Mouse (Mus musculus) lung, embryonic 15.5 days (tissue): ENCODE measurements around the gene Gm7247. TPM values are rescaled to one million over a fixed set of nuclear protein-coding genes. Genes with fewer than 3 reads are reported as not detected.
"Not testable (repeated sequence)": the region's sequence is repeated elsewhere in the genome, so short reads cannot be mapped to it uniquely, and the experiment has no call there.

Source experiments
- ATAC-seq: fragments of 200-750 bp; cut with Nextera tagmentation; 2 replicates; pipeline ENCODE4 v1.8.0; 2017; ENCODE audit warnings: moderate number of reproducible peaks, borderline replicate concordance; ENCODE audit not compliant: low FRiP score, low TSS enrichment; ENCODE audit errors: extremely low read depth
- H3K27ac ChIP-seq: fragments of 300-500 bp; sonication (generic); 2 replicates; pipeline ENCODE4 v1.5.1; 2015; ENCODE audit warnings: moderate library complexity, mild to moderate bottlenecking, inconsistent platforms
- H3K27me3 ChIP-seq: fragments of 300-500 bp; sonication (generic); 2 replicates; pipeline ENCODE4 v1.6.1; 2015; ENCODE audit warnings: inconsistent platforms
- H3K36me3 ChIP-seq: fragments of 300-500 bp; sonication (generic); 2 replicates; pipeline ENCODE4 v1.6.1; 2015; ENCODE audit warnings: inconsistent platforms
- H3K4me1 ChIP-seq: fragments of 300-500 bp; sonication (generic); 2 replicates; pipeline ENCODE4 v1.6.1; 2015; ENCODE audit warnings: inconsistent platforms
- H3K4me2 ChIP-seq: fragments of 300-500 bp; sonication (generic); 2 replicates; pipeline ENCODE4 v1.6.1; 2015; ENCODE audit warnings: inconsistent platforms, mild to moderate bottlenecking, moderate library complexity
- H3K4me3 ChIP-seq: fragments of 300-500 bp; sonication (generic); 2 replicates; pipeline ENCODE4 v1.5.1; 2015; ENCODE audit warnings: mild to moderate bottlenecking, inconsistent platforms
- H3K9ac ChIP-seq: fragments of 300-500 bp; sonication (generic); 2 replicates; pipeline ENCODE4 v1.6.1; 2015; ENCODE audit warnings: inconsistent platforms
- H3K9me3 ChIP-seq: fragments of 300-500 bp; sonication (generic); 2 replicates; pipeline ENCODE4 v1.6.1; 2016; ENCODE audit warnings: inconsistent platforms
- WGBS: fragments of 180-500 bp; shearing (Covaris S2); methylation state at CpG from one replicate; pipeline ENCODE4 v1.1.7; 2015; 5-methylcytosine and 5-hydroxymethylcytosine counted together
- polyA plus RNA-seq: library from polyadenylated mRNA; unstranded; fragments of >200 nt; fragmentation: Nextera tagmentation; extraction: Ambion mirVana; gene quantifications from 2 replicates; pipeline ENCODE4 v1.2.1, GENCODE M21; 2015

Gene Gm7247
- polyA plus RNA-seq, 1 experiment from 2014 or later: not detected

GRCm38 (mm10) chr14:51497958-51498357 is 136.4 kb downstream of the Gm7247 start:
- Histone ChIP-seq H3K4me1 (no peaks in the 10 kb centered on the region), H3K4me3 (no peak overlapping the region), H3K36me3 (no peaks in the 10 kb centered on the region), H3K27me3 (no peaks in the 10 kb centered on the region), H3K27ac (no peak overlapping the region), H3K4me2 (no peak overlapping the region), H3K9ac (no peak overlapping the region), H3K9me3 (no peaks in the 10 kb centered on the region)
- 89% methylated on average over 2 of the region's 2 CpGs for WGBS
- no peak for ATAC-seq

GRCm38 (mm10) chr14:51499707-51500275 is 138.2 kb downstream of the Gm7247 start:
- Histone ChIP-seq H3K9me3 (no peaks in the 10 kb centered on the region), H3K36me3 (no peaks in the 10 kb centered on the region), H3K4me3 (no peak overlapping the region), H3K27ac (no peak overlapping the region), H3K4me2 (no peak overlapping the region), H3K9ac (no peak overlapping the region), H3K4me1 (no peaks in the 10 kb centered on the region), H3K27me3 (no peaks in the 10 kb centered on the region)
- 86% methylated on average over 2 of the region's 2 CpGs for WGBS
- no peak for ATAC-seq

- WGBS: 83% methylated on average over 4 of the region's 4 CpGs
- no peak overlapping the region for H3K4me3 ChIP-seq
Measured at GRCm38 (mm10) chr14:51500461-51500860, 138.9 kb downstream of the Gm7247 start.

GRCm38 (mm10) chr14:51507416-51507815 is 145.9 kb downstream of the Gm7247 start:
- Histone ChIP-seq H3K36me3 (no peaks in the 10 kb centered on the region), H3K27ac (no peak overlapping the region), H3K9ac (no peak overlapping the region), H3K9me3 (no peaks in the 10 kb centered on the region), H3K4me1 (no peaks in the 10 kb centered on the region), H3K4me2 (no peak overlapping the region), H3K4me3 (no peak overlapping the region), H3K27me3 (no peaks in the 10 kb centered on the region)
- ATAC-seq: no peak
- WGBS: 95% methylated on average over 8 of the region's 8 CpGs

More at GRCm38 (mm10) chr14:51500461-51500860, 138.9 kb downstream of the Gm7247 start:
- H3K9me3 ChIP-seq: no peaks in the 10 kb centered on the region
- no peak overlapping the region for H3K9ac ChIP-seq
- no peak overlapping the region for H3K4me2 ChIP-seq
- no peak overlapping the region for H3K27ac ChIP-seq
- no peaks in the 10 kb centered on the region for H3K27me3 ChIP-seq
- no peak for ATAC-seq
- no peaks in the 10 kb centered on the region for H3K36me3 ChIP-seq
- no peaks in the 10 kb centered on the region for H3K4me1 ChIP-seq

- no peaks in the 10 kb centered on the region for H3K9me3 ChIP-seq
Measured at GRCm38 (mm10) chr14:51552490-51552889, 190.9 kb downstream of the Gm7247 start, which contains the start of gene Gm5622. Gm5622 (plus strand) TSS chr14:51552790.

GRCm38 (mm10) chr14:51573963-51574362 is 212.4 kb downstream of the Gm7247 start, which contains the start of gene Gm17175:
Gm17175 (minus strand) TSS chr14:51574063.
- H3K27me3 ChIP-seq, H3K4me2 ChIP-seq, H3K4me1 ChIP-seq, H3K36me3 ChIP-seq, ATAC-seq, H3K4me3 ChIP-seq, H3K27ac ChIP-seq, H3K9ac ChIP-seq, H3K9me3 ChIP-seq: not testable (repeated sequence)
- WGBS: 85% methylated on average over 2 of the region's 2 CpGs

More at GRCm38 (mm10) chr14:51552490-51552889, 190.9 kb downstream of the Gm7247 start, which contains the start of gene Gm5622:
- H3K4me2 ChIP-seq: no peak within 1 kb of the TSS
- no peaks in the 10 kb centered on the region for H3K4me1 ChIP-seq
- H3K9ac ChIP-seq: no peak within 1 kb of the TSS
- H3K4me3 ChIP-seq: no peak within 1 kb of the TSS
- 90% methylated on average over 4 of the region's 4 CpGs for WGBS
- ATAC-seq: no peak
- no peaks in the 10 kb centered on the region for H3K36me3 ChIP-seq
- H3K27me3 ChIP-seq: no peaks in the 10 kb centered on the region
- H3K27ac ChIP-seq: no peak within 1 kb of the TSS

- H3K4me2 ChIP-seq, H3K9ac ChIP-seq, H3K36me3 ChIP-seq, H3K9me3 ChIP-seq, H3K27ac ChIP-seq, H3K4me1 ChIP-seq, H3K27me3 ChIP-seq, H3K4me3 ChIP-seq, ATAC-seq: not testable (repeated sequence)
- 90% methylated on average over 4 of the region's 4 CpGs for WGBS
Measured at GRCm38 (mm10) chr14:51592039-51592438, 230.5 kb downstream of the Gm7247 start, which contains the start of gene Gm17174. Gm17174 (minus strand) TSS chr14:51592139.

GRCm38 (mm10) chr14:51611210-51611609 is 249.7 kb downstream of the Gm7247 start, which contains the start of gene Gm17078:
Gm17078 (minus strand) TSS chr14:51611310.
- ATAC-seq: no peak
- WGBS: 84% methylated on average over 1 of the region's 1 CpGs
- H3K4me2 ChIP-seq: no peak within 1 kb of the TSS
- no peaks in the 10 kb centered on the region for H3K27me3 ChIP-seq
- no peaks in the 10 kb centered on the region for H3K9me3 ChIP-seq
- H3K4me3 ChIP-seq: no peak within 1 kb of the TSS
- H3K27ac ChIP-seq: no peak within 1 kb of the TSS
- no peak within 1 kb of the TSS for H3K9ac ChIP-seq
- H3K4me1 ChIP-seq: no peaks in the 10 kb centered on the region
- no peaks in the 10 kb centered on the region for H3K36me3 ChIP-seq

Other genes starting within 250 kb of the Gm7247 start
- not detected in 2 replicates for gene Eddm3b, start 247.3 kb upstream of the Gm7247 start, polyA plus RNA-seq
- 1.2 and 1.9 TPM in 2 replicates for gene Rnase6, start 237.8 kb upstream of the Gm7247 start, polyA plus RNA-seq
- gene Rnase1, start 215.0 kb upstream of the Gm7247 start, polyA plus RNA-seq: 0.30 and 0.44 TPM in 2 replicates
- gene Rnase2b, start 199.5 kb upstream of the Gm7247 start, polyA plus RNA-seq: not detected in 2 replicates
- gene Ang2, start 162.6 kb upstream of the Gm7247 start, polyA plus RNA-seq: not detected in 2 replicates
- gene Ear14, start 158.4 kb upstream of the Gm7247 start, polyA plus RNA-seq: not detected in 2 replicates
- not detected in 2 replicates for gene Rnase2a, start 105.6 kb upstream of the Gm7247 start, polyA plus RNA-seq
- gene Vmn2r88, start 49.1 kb downstream of the Gm7247 start, polyA plus RNA-seq: not detected in 2 replicates
- not detected in 2 replicates for gene Vmn2r89, start 90.1 kb downstream of the Gm7247 start, polyA plus RNA-seq
- not detected in 2 replicates for gene Gm5622, start 191.0 kb downstream of the Gm7247 start, polyA plus RNA-seq
- not detected in 2 replicates for gene Gm17175, start 212.3 kb downstream of the Gm7247 start, polyA plus RNA-seq
- gene Gm17174, start 230.4 kb downstream of the Gm7247 start, polyA plus RNA-seq: not detected in 2 replicates
- gene Gm17078, start 249.6 kb downstream of the Gm7247 start, polyA plus RNA-seq: not detected in 2 replicates